Mouse (Mus musculus): ENCODE measurements around the gene Actn1. TPM values are rescaled to one million over a fixed set of nuclear protein-coding genes. Genes with fewer than 3 reads are reported as not detected.

The Actn1 gene
- polyA plus RNA-seq, 1 experiment: 408 TPM

DNA sequence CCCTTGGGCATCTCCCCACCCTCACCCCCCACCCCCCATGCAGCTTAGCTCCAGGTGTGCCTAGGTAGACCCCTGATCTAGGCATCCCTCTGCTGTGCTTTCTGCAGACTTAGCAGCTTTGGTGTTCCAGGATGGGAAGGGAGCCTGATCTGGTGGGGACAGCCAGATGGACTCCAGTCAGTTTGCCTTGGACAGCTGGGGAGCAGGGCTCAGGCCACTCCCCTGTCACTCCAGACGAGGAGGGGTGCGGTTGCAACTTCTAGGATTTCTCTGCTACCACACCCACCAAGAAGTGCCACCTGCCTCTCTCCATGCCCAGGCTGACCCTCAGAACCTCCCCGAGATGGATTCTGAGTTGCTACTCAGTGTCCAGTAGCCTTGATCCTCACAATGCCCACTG is 136.0 kb downstream of the Actn1 start:
- Histone ChIP-seq H3K4me1 (peaks cover 23% of the 10 kb centered on the region), H3K27me3 (replicated peaks) (no peaks in the 10 kb centered on the region), H3K9me3 (peaks cover 5% of the 10 kb centered on the region), H3K36me3 (replicated peaks; ENCODE audit: low read length) (peaks cover 67% of the 10 kb centered on the region), H3K4me3 (replicated peaks) (no peak overlapping the region)
- TF ChIP-seq FLI1 (IDR thresholded peaks at IDR 0.05; ENCODE audit: low read length) (no peak), GATA1 (IDR thresholded peaks at IDR 0.05; ENCODE audit: borderline replicate concordance, low read length) (no peak)

DNA sequence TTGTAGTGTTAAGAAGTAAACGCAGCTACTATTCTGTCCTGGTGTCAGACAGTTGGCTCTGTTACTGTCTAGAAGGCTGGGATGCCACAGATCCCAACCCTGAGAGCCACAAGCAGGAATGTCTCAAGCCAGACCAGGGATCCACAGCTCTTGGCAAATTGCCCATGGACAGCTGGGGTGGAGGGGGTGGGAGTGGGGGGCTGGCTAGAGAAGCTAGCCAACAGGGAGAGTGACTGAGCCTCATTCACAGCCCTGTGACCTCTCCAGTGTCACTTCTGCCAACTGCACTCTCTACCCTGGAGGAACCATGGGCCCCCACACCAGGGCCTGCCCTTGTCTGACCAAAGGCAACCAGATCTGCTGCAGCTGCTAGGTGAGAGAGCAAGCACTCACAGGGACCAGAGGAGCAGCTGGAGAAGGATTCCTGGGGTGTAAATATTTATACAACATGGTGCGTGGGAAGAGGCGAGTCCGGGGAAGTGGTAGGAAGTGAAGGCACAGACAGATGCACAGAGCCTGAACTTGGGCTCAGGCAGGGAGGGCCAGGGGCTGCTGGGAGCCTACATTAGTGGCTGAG is 136.9 kb downstream of the Actn1 start:
- H3K4me1 ChIP-seq: peaks cover 20% of the 10 kb centered on the region

GRCm38 (mm10) chr12:80121438-80121837 is 138.7 kb downstream of the Actn1 start:
- Histone ChIP-seq H3K4me1 (peaks cover 20% of the 10 kb centered on the region), H3K9me3 (peaks cover 5% of the 10 kb centered on the region), H3K4me3 (replicated peaks) (no peak overlapping the region), H3K36me3 (replicated peaks; ENCODE audit: low read length) (peaks cover 52% of the 10 kb centered on the region), H3K27me3 (replicated peaks) (no peaks in the 10 kb centered on the region)
- TF ChIP-seq GATA1 (IDR thresholded peaks at IDR 0.05; ENCODE audit: borderline replicate concordance, low read length): no peak
- TF ChIP-seq FLI1 (IDR thresholded peaks at IDR 0.05; ENCODE audit: low read length): no peak

More for the DNA sequence above, 136.9 kb downstream of the Actn1 start:
- no peak for TF ChIP-seq FLI1 (IDR thresholded peaks at IDR 0.05; ENCODE audit: low read length)
- TF ChIP-seq GATA1 (IDR thresholded peaks at IDR 0.05; ENCODE audit: borderline replicate concordance, low read length): no peak
- no peaks in the 10 kb centered on the region for H3K27me3 ChIP-seq (replicated peaks)
- H3K4me3 ChIP-seq (replicated peaks): no peak overlapping the region
- H3K9me3 ChIP-seq: peaks cover 5% of the 10 kb centered on the region
- peaks cover 65% of the 10 kb centered on the region for H3K36me3 ChIP-seq (replicated peaks; ENCODE audit: low read length)

DNA sequence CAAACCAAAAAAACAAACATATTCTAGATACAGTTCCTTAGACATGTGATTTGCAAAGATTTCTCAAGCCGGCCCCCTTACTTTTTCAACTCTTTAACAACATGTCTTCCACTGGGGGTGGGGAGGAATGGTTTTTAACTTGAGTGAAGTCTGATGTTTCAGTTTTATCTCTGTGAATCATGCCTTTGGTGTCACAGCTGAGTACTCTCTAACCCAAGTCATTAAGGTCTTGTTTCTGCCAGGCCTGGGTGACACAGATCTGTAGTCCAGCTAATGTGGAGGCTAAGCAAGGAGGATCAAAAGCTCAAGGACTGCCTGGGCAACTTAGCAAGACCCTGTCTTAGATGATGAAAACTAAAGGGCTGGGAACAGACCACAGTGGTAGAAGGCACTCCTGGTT is 141.6 kb downstream of the Actn1 start:
- peaks cover 28% of the 10 kb centered on the region for H3K36me3 ChIP-seq (replicated peaks; ENCODE audit: low read length)

More for the DNA sequence above, 141.6 kb downstream of the Actn1 start:
- H3K4me3 ChIP-seq (replicated peaks): no peak overlapping the region
- TF ChIP-seq GATA1 (IDR thresholded peaks at IDR 0.05; ENCODE audit: borderline replicate concordance, low read length): no peak
- TF ChIP-seq FLI1 (IDR thresholded peaks at IDR 0.05; ENCODE audit: low read length): no peak
- H3K4me1 ChIP-seq: peaks cover 29% of the 10 kb centered on the region
- peaks cover 10% of the 10 kb centered on the region for H3K27me3 ChIP-seq (replicated peaks)
- peaks cover 5% of the 10 kb centered on the region for H3K9me3 ChIP-seq

Other genes with a start within 250 kb of the Actn1 start
- gene Zfp36l1, start 147.4 kb downstream of the Actn1 start, polyA plus RNA-seq (2012; ENCODE audit: insufficient read depth, low replicate concordance): 206 and 219 TPM in 2 replicates
- gene Dcaf5, start 176.2 kb upstream of the Actn1 start, polyA plus RNA-seq (2012; ENCODE audit: insufficient read depth, low replicate concordance): 9.9 and 10.8 TPM in 2 replicates
- 1.4 TPM in 1 of 2 replicates, not detected in the other for gene Exd2, start 202.7 kb upstream of the Actn1 start, polyA plus RNA-seq (2012; ENCODE audit: insufficient read depth, low replicate concordance)